Mouse (Mus musculus) forebrain, embryonic 10.5 days (tissue): Measurements from ENCODE around the gene Nhej1. TPM values are rescaled to one million over a fixed set of nuclear protein-coding genes. Genes with fewer than 3 reads are reported as not detected.

ENCODE experiments used
- DNase-seq: peaks from one replicate; pipeline ENCODE4 v3.0.0-alpha.2; 2017; ENCODE audit warnings: low spot score; ENCODE audit errors: extremely low spot score
- H3K27ac ChIP-seq: fragments of 300-500 bp; sonication (generic); 2 replicates; pipeline ENCODE4 v1.5.1; 2016; ENCODE audit warnings: mild to moderate bottlenecking
- H3K27me3 ChIP-seq: fragments of 300-500 bp; sonication (generic); 2 replicates; pipeline ENCODE4 v1.6.1; 2016; ENCODE audit warnings: mild to moderate bottlenecking; ENCODE audit not compliant: poor library complexity, severe bottlenecking
- H3K36me3 ChIP-seq: fragments of 300-500 bp; sonication (generic); replicated peaks from 2 replicates; pipeline ENCODE4 v1.6.1; 2016; ENCODE audit warnings: mild to moderate bottlenecking, moderate library complexity
- H3K4me1 ChIP-seq: fragments of 300-500 bp; sonication (generic); 2 replicates; pipeline ENCODE4 v1.6.1; 2016
- H3K4me3 ChIP-seq: fragments of 300-500 bp; sonication (generic); 2 replicates; pipeline ENCODE4 v1.5.1; 2016; ENCODE audit warnings: mild to moderate bottlenecking, moderate library complexity
- H3K9me3 ChIP-seq: fragments of 300-500 bp; sonication (generic); 2 replicates; pipeline ENCODE4 v1.6.1; 2016; ENCODE audit warnings: mild to moderate bottlenecking, moderate library complexity
- WGBS: fragments of 180-500 bp; shearing (Covaris S2); methylation state at CpG from one replicate; pipeline ENCODE4 v1.1.7; 2016; 5-methylcytosine and 5-hydroxymethylcytosine counted together
- polyA plus RNA-seq: library from polyadenylated mRNA; unstranded; fragments of >200 nt; fragmentation: Nextera tagmentation; extraction: Ambion mirVana; gene quantifications from 2 replicates; pipeline ENCODE4 v1.2.1, GENCODE M21; 2016

The Nhej1 gene
- polyA plus RNA-seq, 1 experiment from 2014 or later: 12.4 TPM

- Histone ChIP-seq H3K9me3 (no peaks in the 10 kb centered on the region), H3K27ac (no peak overlapping the region), H3K36me3 (no peaks in the 10 kb centered on the region), H3K4me1 (peaks cover 10% of the 10 kb centered on the region), H3K27me3 (peaks cover 49% of the 10 kb centered on the region), H3K4me3 (no peak overlapping the region)
- DNase-seq: no peak
- 90% methylated on average over 7 of the region's 7 CpGs for WGBS
Measured at GRCm38 (mm10) chr1:74961722-74962121, 163.3 kb downstream of the Nhej1 start.

- no peaks in the 10 kb centered on the region for H3K36me3 ChIP-seq
- H3K27ac ChIP-seq: no peak overlapping the region
- peaks cover 61% of the 10 kb centered on the region for H3K27me3 ChIP-seq
- no peak for DNase-seq
- H3K4me3 ChIP-seq: no peak overlapping the region
- no peaks in the 10 kb centered on the region for H3K9me3 ChIP-seq
- peaks cover 6% of the 10 kb centered on the region for H3K4me1 ChIP-seq
- 94% methylated on average over 7 of the region's 7 CpGs for WGBS
Measured at GRCm38 (mm10) chr1:74960059-74960458, 164.9 kb downstream of the Nhej1 start.

GRCm38 (mm10) chr1:74951556-74952210, 173.3 kb downstream of the Nhej1 start, which contains the start of gene Ihh:
TSS of gene Ihh (minus strand) at chr1:74951672.
- Histone ChIP-seq H3K4me1 (peaks cover 45% of the 10 kb centered on the region), H3K9me3 (no peaks in the 10 kb centered on the region), H3K27ac (no peak within 1 kb of the TSS), H3K27me3 (peaks cover 99% of the 10 kb centered on the region), H3K4me3 (peak within 1 kb of the TSS; percentile 50), H3K36me3 (no peaks in the 10 kb centered on the region)
- whole genome bisulfite sequencing: under 1% methylated on average over 41 of the region's 55 CpGs
- DNase-seq: peak; percentile 27

GRCm38 (mm10) chr1:74950576-74951490, 174.2 kb downstream of the Nhej1 start:
- peaks cover 45% of the 10 kb centered on the region for H3K4me1 ChIP-seq
- H3K27me3 ChIP-seq: peaks cover 99% of the 10 kb centered on the region
- under 1% methylated on average over 84 of the region's 84 CpGs for WGBS
- H3K9me3 ChIP-seq: no peaks in the 10 kb centered on the region
- DNase-seq: peak; percentile 26
- no peak overlapping the region for H3K27ac ChIP-seq
- peak overlapping the region; percentile 50 for H3K4me3 ChIP-seq
- no peaks in the 10 kb centered on the region for H3K36me3 ChIP-seq

- H3K4me1 ChIP-seq: peaks cover 45% of the 10 kb centered on the region
- 0 out of 2 replicates have a peak overlapping the region, but pooled peaks have one; percentile 50 for H3K4me3 ChIP-seq
- peak; percentile 29 for DNase-seq
- no peak overlapping the region for H3K27ac ChIP-seq
- peaks cover 99% of the 10 kb centered on the region for H3K27me3 ChIP-seq
- no peaks in the 10 kb centered on the region for H3K36me3 ChIP-seq
- no peaks in the 10 kb centered on the region for H3K9me3 ChIP-seq
- WGBS: under 1% methylated on average over 16 of the region's 16 CpGs
Measured at GRCm38 (mm10) chr1:74950066-74950465, 174.9 kb downstream of the Nhej1 start.

- peaks cover 99% of the 10 kb centered on the region for H3K27me3 ChIP-seq
- 2% methylated on average over 24 of the region's 24 CpGs for WGBS
- no peaks in the 10 kb centered on the region for H3K9me3 ChIP-seq
- H3K27ac ChIP-seq: no peak overlapping the region
- no peak for DNase-seq
- H3K4me3 ChIP-seq: no peak overlapping the region
- H3K4me1 ChIP-seq: peaks cover 45% of the 10 kb centered on the region
- no peaks in the 10 kb centered on the region for H3K36me3 ChIP-seq
Measured at GRCm38 (mm10) chr1:74949666-74950050, 175.3 kb downstream of the Nhej1 start.

- Histone ChIP-seq H3K27me3 (peaks cover 99% of the 10 kb centered on the region), H3K9me3 (no peaks in the 10 kb centered on the region), H3K27ac (no peak overlapping the region), H3K36me3 (no peaks in the 10 kb centered on the region), H3K4me3 (peak overlapping the region; percentile 42), H3K4me1 (peaks cover 45% of the 10 kb centered on the region)
- peak; percentile 71 for DNase-seq
- 4% methylated on average over 20 of the region's 20 CpGs for WGBS
Measured at GRCm38 (mm10) chr1:74948784-74949665, 176.0 kb downstream of the Nhej1 start.

GRCm38 (mm10) chr1:74947986-74948670, 176.9 kb downstream of the Nhej1 start:
- WGBS: 1% methylated on average over 41 of the region's 41 CpGs
- Histone ChIP-seq H3K36me3 (no peaks in the 10 kb centered on the region), H3K27ac (no peak overlapping the region), H3K27me3 (peaks cover 99% of the 10 kb centered on the region), H3K4me1 (peaks cover 45% of the 10 kb centered on the region), H3K4me3 (peak overlapping the region; percentile 42), H3K9me3 (no peaks in the 10 kb centered on the region)
- DNase-seq: peak; percentile 49

- 63% methylated on average over 12 of the region's 12 CpGs for WGBS
- no peaks in the 10 kb centered on the region for H3K4me1 ChIP-seq
- peaks cover 65% of the 10 kb centered on the region for H3K27me3 ChIP-seq
- no peaks in the 10 kb centered on the region for H3K36me3 ChIP-seq
- H3K9me3 ChIP-seq: no peaks in the 10 kb centered on the region
- no peak overlapping the region for H3K27ac ChIP-seq
- H3K4me3 ChIP-seq: no peak overlapping the region
- no peak for DNase-seq
Measured at GRCm38 (mm10) chr1:74941651-74942360, 183.2 kb downstream of the Nhej1 start.

- Histone ChIP-seq H3K27ac (no peak overlapping the region), H3K4me3 (no peak overlapping the region), H3K36me3 (no peaks in the 10 kb centered on the region), H3K4me1 (0 out of 2 replicates have a peak, but pooled peaks cover 3% of the 10 kb centered on the region), H3K9me3 (no peaks in the 10 kb centered on the region), H3K27me3 (peaks cover 61% of the 10 kb centered on the region)
- DNase-seq: no peak
- WGBS: 8% methylated on average over 3 of the region's 3 CpGs
Measured at GRCm38 (mm10) chr1:74939762-74940161, 185.2 kb downstream of the Nhej1 start.

GRCm38 (mm10) chr1:74936221-74936830, 188.7 kb downstream of the Nhej1 start:
- no peak for DNase-seq
- no peak overlapping the region for H3K4me3 ChIP-seq
- H3K9me3 ChIP-seq: no peaks in the 10 kb centered on the region

More at GRCm38 (mm10) chr1:74936221-74936830, 188.7 kb downstream of the Nhej1 start:
- WGBS: 36% methylated on average over 12 of the region's 12 CpGs
- peaks cover 53% of the 10 kb centered on the region for H3K27me3 ChIP-seq
- no peaks in the 10 kb centered on the region for H3K36me3 ChIP-seq
- H3K27ac ChIP-seq: no peak overlapping the region
- H3K4me1 ChIP-seq: 0 out of 2 replicates have a peak, but pooled peaks cover 3% of the 10 kb centered on the region
